ENCODE assay signal across 9 mouse cellular contexts in the genomic region with DNA sequence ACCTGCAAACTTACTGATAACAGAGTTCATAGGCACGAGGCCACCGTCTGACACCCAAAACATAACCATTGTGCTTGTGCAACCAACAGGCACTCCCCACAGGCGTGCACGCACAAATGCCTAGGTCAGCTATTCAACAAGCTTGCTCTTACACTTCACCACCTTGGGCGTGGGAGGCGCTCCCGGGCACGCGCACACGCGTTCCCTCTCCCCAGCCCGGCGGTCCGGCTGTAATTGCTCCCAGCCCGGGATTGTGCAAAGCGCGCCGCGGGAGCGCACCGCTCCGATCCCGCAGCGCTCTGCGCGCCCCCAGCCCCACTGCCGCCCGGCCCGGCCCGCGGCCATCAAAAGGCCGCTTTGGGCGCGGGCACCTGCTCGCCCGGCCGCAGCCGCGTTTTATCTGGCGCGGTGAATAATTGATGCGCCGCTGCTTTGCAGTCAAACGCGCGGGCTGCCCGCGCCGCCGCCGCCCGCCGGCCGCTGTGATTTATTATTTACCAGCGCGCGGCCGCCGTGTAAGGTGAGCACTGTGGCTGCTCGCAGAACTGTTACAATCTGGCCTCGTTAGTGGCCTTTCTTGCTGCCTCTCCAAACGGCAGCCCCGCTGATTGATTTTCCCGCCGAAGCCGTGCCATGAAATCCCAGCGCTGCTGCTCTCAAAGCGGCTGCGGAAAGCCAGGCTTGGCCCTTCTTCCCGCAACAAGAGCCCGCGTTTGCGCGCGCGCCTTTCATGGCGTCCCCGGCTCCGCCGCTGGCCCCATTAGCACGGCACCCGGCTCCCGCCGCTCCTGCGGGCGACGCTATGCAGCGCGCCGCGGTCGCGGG.
DNase-seq lines count a peak whose midpoint lies in the region; ATAC-seq lines count a peak whose summit lies in the region.
"Had no signal": no experiment of that assay in that cellular context is flagged by ENCODE, and none has a peak within 500 bp of the region (broad histone marks: within the 10 kb centered on the region; RNA-seq: fewer than 3 reads in every experiment).

No protein-coding gene starts in this region.

- H3K4me2 ChIP-seq in midbrain, embryonic 11.5 days: peak overlapping the region; percentile 97

- WGBS in midbrain, embryonic 11.5 days: under 1% methylated on average over 93 of the region's 93 CpGs

- no peaks in the 10 kb centered on the region for H3K36me3 ChIP-seq in midbrain, embryonic 11.5 days (ENCODE audit: control insufficient read depth, insufficient read depth, low read length)

- H3K4me1 ChIP-seq in midbrain, embryonic 11.5 days (ENCODE audit: control insufficient read depth, insufficient read depth, low read length): peaks cover 4% of the 10 kb centered on the region; the same call in 1 of the 2 replicates

- ATAC-seq in midbrain, embryonic 11.5 days (ENCODE audit: low FRiP score): peak; percentile 86

- peak; percentile 7 for DNase-seq in adrenal gland, postnatal 10 days
- no peak for DNase-seq in adrenal gland, postnatal 25 days
- peak; percentile 13 for DNase-seq in thymus, postnatal 4 days
- DNase-seq in thymus, postnatal 25 days: no peak
- DNase-seq in kidney, postnatal 4 days: peak; percentile 57 to 60
- peak; percentile 97 for DNase-seq in midbrain, embryonic 11.5 days (ENCODE audit: low spot score, missing footprints)
- DNase-seq in testis, postnatal 10 days (ENCODE audit: low spot score): peak; percentile 44
- DNase-seq in B cell, adult 2 months: no peak

- peak overlapping the region; percentile 68 for H3K4me3 ChIP-seq in midbrain, embryonic 11.5 days (ENCODE audit: low read depth, low read length)
- H3K4me3 ChIP-seq: myocyte had no signal

- H3K27ac ChIP-seq in midbrain, embryonic 11.5 days (ENCODE audit: low read depth, low read length): no peak overlapping the region

- no peaks in the 10 kb centered on the region for H3K9me3 ChIP-seq in midbrain, embryonic 11.5 days (ENCODE audit: control insufficient read depth, low read length)

- peak overlapping the region; percentile 85 for H3K9ac ChIP-seq in midbrain, embryonic 11.5 days (ENCODE audit: low read length)

- peaks cover 7% of the 10 kb centered on the region for H3K27me3 ChIP-seq in midbrain, embryonic 11.5 days (ENCODE audit: control insufficient read depth, insufficient read depth, low read length)

Comparison
In these comparisons a context has a peak if more than half of its experiments do, and no peak if none do; other contexts are left out.
1. DNase-seq: peak in adrenal gland, postnatal 10 days (single experiment), thymus, postnatal 4 days (single experiment), kidney, postnatal 4 days (2 of 2), midbrain, embryonic 11.5 days (single experiment) and testis, postnatal 10 days (single experiment); none in adrenal gland, postnatal 25 days (single experiment), thymus, postnatal 25 days (single experiment) and B cell, adult 2 months (0 of 2).